Mouse (Mus musculus) heart, postnatal 0 days (tissue): ENCODE data around the gene Ubb. TPM values are rescaled to one million over a fixed set of nuclear protein-coding genes. Genes with fewer than 3 reads are reported as not detected.

Experiments used
- ATAC-seq: fragments of 200-750 bp; cut with Nextera tagmentation; 2 replicates; pipeline ENCODE4 v1.8.0; 2017; ENCODE audit warnings: low read depth, moderate number of reproducible peaks, moderate library complexity; ENCODE audit not compliant: insufficient read depth
- DNase-seq: peaks from one replicate; pipeline ENCODE4 v3.0.0-alpha.2; 2016; ENCODE audit warnings: low spot score
- H3K27ac ChIP-seq: fragments of 300-500 bp; sonication (generic); 2 replicates; pipeline ENCODE4 v1.5.1; 2014; ENCODE audit warnings: low read depth, mild to moderate bottlenecking
- H3K27me3 ChIP-seq: fragments of 300-500 bp; sonication (generic); 2 replicates; pipeline ENCODE4 v1.6.1; 2014; ENCODE audit warnings: low read length, mixed read lengths; ENCODE audit not compliant: control insufficient read depth, insufficient read depth
- H3K36me3 ChIP-seq: fragments of 300-500 bp; sonication (generic); replicated peaks from 2 replicates; pipeline ENCODE4 v1.6.1; 2014; ENCODE audit warnings: low read length, mixed read lengths; ENCODE audit not compliant: control insufficient read depth, insufficient read depth
- H3K4me1 ChIP-seq: fragments of 300-500 bp; sonication (generic); 2 replicates; pipeline ENCODE4 v1.6.1; 2014; ENCODE audit warnings: antibody characterized with exemption; ENCODE audit not compliant: control insufficient read depth, insufficient read depth
- H3K4me2 ChIP-seq: fragments of 300-500 bp; sonication (generic); 2 replicates; pipeline ENCODE4 v1.6.1; 2014; ENCODE audit warnings: low read depth, mild to moderate bottlenecking, low read length, moderate library complexity
- H3K4me3 ChIP-seq: fragments of 300-500 bp; sonication (generic); 2 replicates; pipeline ENCODE4 v1.5.1; 2014; ENCODE audit warnings: low read depth, low read length
- H3K9ac ChIP-seq: fragments of 300-500 bp; sonication (generic); replicated peaks from 2 replicates; pipeline ENCODE4 v1.6.1; 2014; ENCODE audit warnings: low read depth, low read length, mixed read lengths
- H3K9me3 ChIP-seq: fragments of 300-500 bp; sonication (generic); replicated peaks from 2 replicates; pipeline ENCODE4 v1.6.1; 2016; ENCODE audit warnings: low read length; ENCODE audit not compliant: control insufficient read depth
- CTCF ChIP-seq: IDR thresholded peaks from 2 replicates; pipeline ENCODE4 v1.5.1; 2016; ENCODE audit warnings: antibody characterized with exemption, control low read depth, low read depth
- EP300 ChIP-seq: IDR thresholded peaks from 2 replicates; pipeline ENCODE4 v1.6.1; 2016; ENCODE audit warnings: antibody characterized with exemption, low read depth
- WGBS: fragments of 180-500 bp; shearing (Covaris S2); extraction: QIAGEN DNeasy Blood & Tissue Kit; methylation state at CpG from one replicate; pipeline ENCODE4 v1.1.7; 2014; 5-methylcytosine and 5-hydroxymethylcytosine counted together
- polyA plus RNA-seq: library from polyadenylated mRNA; unstranded; fragments of >200 nt; fragmentation: Nextera tagmentation; extraction: Ambion mirVana; gene quantifications from 2 replicates; pipeline ENCODE4 v1.2.1, GENCODE M21; 2015
- total RNA-seq: library from RNA; depleted of rRNA; stranded (reverse); fragments of >200 nt; gene quantifications from 2 replicates; pipeline ENCODE4 v1.2.3, GENCODE M21; 2014; ENCODE audit warnings: low replicate concordance

Ubb gene
- total and polyA plus RNA-seq, 2 experiments from 2014 or later: 704 to 1,871 TPM

DNA sequence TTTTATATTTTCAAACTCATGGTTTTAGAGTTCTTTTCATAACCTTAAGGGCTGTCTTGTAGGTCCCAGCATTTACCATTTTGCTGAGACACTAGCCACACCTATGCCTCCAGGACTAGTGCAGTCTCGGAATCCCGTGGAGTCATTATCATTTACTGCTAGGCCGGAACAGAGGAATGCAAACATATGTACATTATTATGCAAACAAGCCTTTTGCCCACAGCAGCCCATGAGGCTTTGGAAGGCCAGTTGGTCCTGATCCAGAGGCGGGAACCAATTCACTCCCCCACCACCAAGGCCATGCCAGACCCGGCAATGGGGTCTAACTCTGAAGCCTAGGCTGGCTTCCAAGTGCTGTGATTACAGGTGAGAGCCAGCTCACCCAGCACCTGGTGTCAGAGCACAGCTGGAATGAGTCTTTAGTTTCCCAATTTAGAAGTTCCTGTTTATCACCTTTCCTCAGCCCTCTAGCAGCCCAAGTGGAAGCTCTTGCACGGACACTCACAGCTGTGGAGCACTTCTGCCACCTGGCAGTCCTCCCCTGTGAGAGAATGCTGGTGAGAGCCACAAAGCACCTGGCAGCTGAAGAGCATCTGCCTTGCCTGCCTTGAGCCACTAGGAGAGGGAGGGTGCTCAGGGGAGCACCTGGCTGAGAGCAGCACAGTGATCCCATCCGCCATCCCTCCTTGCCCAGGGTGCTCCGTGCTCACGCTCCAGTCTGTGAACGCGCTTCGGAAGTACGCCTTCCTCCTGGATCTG lies 39.3 kb upstream of the Ubb start:
- WGBS: 81% methylated on average over 13 of the region's 13 CpGs
- Histone ChIP-seq H3K27ac (no peak overlapping the region), H3K27me3 (no peaks in the 10 kb centered on the region), H3K36me3 (no peaks in the 10 kb centered on the region), H3K9me3 (no peaks in the 10 kb centered on the region), H3K4me3 (no peak overlapping the region), H3K4me2 (no peak overlapping the region), H3K4me1 (no peaks in the 10 kb centered on the region), H3K9ac (no peak overlapping the region)
- DNase-seq (no peak), ATAC-seq (no peak)
- TF ChIP-seq CTCF (no peak), EP300 (no peak)

DNA sequence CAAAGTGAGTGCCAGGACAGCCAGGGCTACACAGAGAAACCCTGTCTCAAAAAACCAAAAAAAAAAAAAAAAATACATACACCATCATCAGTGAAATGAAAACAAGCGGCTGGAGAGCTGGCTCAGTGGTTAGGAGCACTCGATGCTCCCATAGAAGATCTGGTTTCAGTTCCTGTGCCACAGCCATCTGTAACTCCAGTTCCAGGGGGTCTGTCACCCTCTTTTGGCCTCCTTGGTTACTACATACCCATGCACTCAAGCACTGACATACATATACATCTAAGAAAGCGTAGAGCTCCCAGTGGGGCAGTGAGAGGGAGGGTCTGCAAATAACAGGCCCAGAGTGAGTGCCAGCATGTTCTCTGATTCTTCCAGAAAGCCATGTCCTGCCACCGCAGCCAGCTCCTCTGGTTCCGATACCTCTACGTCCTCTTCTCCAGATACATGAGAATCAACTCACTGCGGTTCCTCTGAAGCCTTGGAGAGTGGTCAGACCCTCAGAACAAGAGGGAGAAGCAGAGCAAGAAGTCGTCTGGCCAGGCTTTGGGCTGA lies 38.4 kb upstream of the Ubb start:
- H3K4me2 ChIP-seq: no peak overlapping the region
- no peaks in the 10 kb centered on the region for H3K4me1 ChIP-seq
- no peaks in the 10 kb centered on the region for H3K36me3 ChIP-seq
- H3K27me3 ChIP-seq: no peaks in the 10 kb centered on the region
- 84% methylated on average over 8 of the region's 8 CpGs for WGBS
- TF ChIP-seq EP300 (no peak), CTCF (no peak)
- no peak overlapping the region for H3K9ac ChIP-seq
- DNase-seq (no peak), ATAC-seq (no peak)
- H3K27ac ChIP-seq: no peak overlapping the region
- no peaks in the 10 kb centered on the region for H3K9me3 ChIP-seq
- no peak overlapping the region for H3K4me3 ChIP-seq

DNA sequence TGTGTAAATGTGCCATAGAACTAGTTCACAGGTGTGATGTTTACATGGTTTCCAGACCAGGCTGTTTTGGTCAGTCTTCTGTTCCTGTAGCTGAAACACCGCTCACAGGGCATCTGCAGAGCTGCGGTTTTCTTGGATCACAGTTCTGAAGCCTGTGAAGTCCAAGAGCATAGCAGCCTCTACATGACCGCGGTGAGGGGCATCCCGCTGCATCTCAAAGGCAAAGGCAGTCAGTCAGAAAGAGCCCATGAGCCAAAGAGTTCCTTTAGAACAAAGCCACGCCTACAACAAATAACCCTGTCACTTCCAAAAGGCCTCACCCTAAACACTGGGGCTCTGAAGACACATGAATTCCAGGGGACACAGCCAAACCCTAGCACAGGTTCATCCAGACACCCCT lies 37.7 kb upstream of the Ubb start:
- 75% methylated on average over 6 of the region's 6 CpGs for WGBS
- H3K9ac ChIP-seq: no peak overlapping the region
- H3K9me3 ChIP-seq: no peaks in the 10 kb centered on the region
- no peaks in the 10 kb centered on the region for H3K27me3 ChIP-seq
- no peaks in the 10 kb centered on the region for H3K4me1 ChIP-seq
- H3K27ac ChIP-seq: no peak overlapping the region
- ATAC-seq: no peak
- H3K4me3 ChIP-seq: no peak overlapping the region
- no peak overlapping the region for H3K4me2 ChIP-seq
- no peak for TF ChIP-seq EP300
- TF ChIP-seq CTCF: no peak
- H3K36me3 ChIP-seq: no peaks in the 10 kb centered on the region
- DNase-seq: no peak

DNA sequence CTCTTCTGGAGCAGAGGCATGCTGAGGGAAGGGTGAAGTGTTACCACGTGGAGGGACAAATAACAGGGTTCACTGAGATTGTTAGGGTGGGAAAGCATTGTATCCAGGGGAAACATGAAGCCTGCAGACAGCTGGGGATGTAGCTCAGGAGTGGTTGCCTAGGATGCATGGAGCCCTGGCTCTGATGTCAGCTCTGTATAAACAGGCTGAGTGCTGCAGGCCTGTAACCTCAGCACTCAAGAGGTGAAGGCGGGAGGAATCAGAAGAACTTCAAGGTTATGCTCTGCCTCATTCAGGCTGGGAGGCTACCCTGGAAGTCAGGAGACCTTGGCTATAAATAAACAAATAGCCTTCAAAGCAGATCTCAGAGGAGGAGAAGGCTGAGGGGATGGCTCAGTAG lies 32.0 kb upstream of the Ubb start:
- Histone ChIP-seq H3K27me3 (no peaks in the 10 kb centered on the region), H3K27ac (no peak overlapping the region), H3K4me2 (no peak overlapping the region), H3K36me3 (no peaks in the 10 kb centered on the region), H3K4me1 (no peaks in the 10 kb centered on the region), H3K9me3 (no peaks in the 10 kb centered on the region), H3K4me3 (no peak overlapping the region), H3K9ac (no peak overlapping the region)
- DNase-seq: peak; percentile 6
- WGBS: 20% methylated on average over 2 of the region's 2 CpGs
- TF ChIP-seq EP300 (no peak), CTCF (no peak)
- no peak for ATAC-seq

DNA sequence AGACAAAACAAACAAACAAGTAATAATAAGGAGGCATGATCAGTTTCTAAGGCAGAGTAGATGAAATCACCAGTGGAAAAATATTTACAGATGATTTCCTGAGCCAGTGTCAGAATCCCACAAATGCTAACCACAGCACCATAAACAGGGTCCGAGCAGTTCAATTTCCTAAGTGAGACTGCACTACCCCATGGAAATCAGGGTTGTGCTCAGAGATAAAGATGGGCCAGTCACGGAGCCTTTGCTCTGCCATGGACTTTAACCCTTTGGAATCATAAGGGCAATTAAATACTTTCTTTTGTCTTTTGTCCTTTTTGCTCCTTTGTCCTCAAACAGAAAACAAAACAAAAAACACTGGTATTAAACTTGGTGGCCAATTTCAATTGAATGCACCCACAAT lies 28.7 kb upstream of the Ubb start:
- 47% methylated on average over 2 of the region's 2 CpGs for WGBS
- Histone ChIP-seq H3K4me3 (no peak overlapping the region), H3K27me3 (no peaks in the 10 kb centered on the region), H3K36me3 (no peaks in the 10 kb centered on the region), H3K9me3 (no peaks in the 10 kb centered on the region), H3K4me1 (no peaks in the 10 kb centered on the region), H3K9ac (no peak overlapping the region), H3K4me2 (no peak overlapping the region), H3K27ac (no peak overlapping the region)
- DNase-seq (no peak), ATAC-seq (no peak)
- TF ChIP-seq EP300: no peak

- no peak overlapping the region for H3K27ac ChIP-seq
- H3K4me1 ChIP-seq: peaks cover 9% of the 10 kb centered on the region; the same call in 1 of the 2 replicates
- 92% methylated on average over 8 of the region's 8 CpGs for WGBS
- H3K36me3 ChIP-seq: no peaks in the 10 kb centered on the region
- no peak overlapping the region for H3K9ac ChIP-seq
- ATAC-seq (no peak), DNase-seq (no peak)
- H3K4me2 ChIP-seq: peak overlapping the region; percentile 90; the same call in 1 of the 2 replicates
- TF ChIP-seq CTCF (no peak), EP300 (no peak)
- no peaks in the 10 kb centered on the region for H3K27me3 ChIP-seq
- no peaks in the 10 kb centered on the region for H3K9me3 ChIP-seq
- H3K4me3 ChIP-seq: no peak overlapping the region
These were observed 13.9 kb upstream of the Ubb start for GRCm38 (mm10) chr11:62537089-62537488.
